Mouse (Mus musculus): ENCODE data around the gene Cdc42bpg. TPM values are rescaled to one million over a fixed set of nuclear protein-coding genes. Genes with fewer than 3 reads are reported as not detected.
"Not testable (repeated sequence)": the region's sequence is repeated elsewhere in the genome, so short reads cannot be mapped to it uniquely, and the experiment has no call there.

Gene Cdc42bpg
- polyA plus RNA-seq, 1 experiment from 2014 or later: 0.38 TPM

DNA sequence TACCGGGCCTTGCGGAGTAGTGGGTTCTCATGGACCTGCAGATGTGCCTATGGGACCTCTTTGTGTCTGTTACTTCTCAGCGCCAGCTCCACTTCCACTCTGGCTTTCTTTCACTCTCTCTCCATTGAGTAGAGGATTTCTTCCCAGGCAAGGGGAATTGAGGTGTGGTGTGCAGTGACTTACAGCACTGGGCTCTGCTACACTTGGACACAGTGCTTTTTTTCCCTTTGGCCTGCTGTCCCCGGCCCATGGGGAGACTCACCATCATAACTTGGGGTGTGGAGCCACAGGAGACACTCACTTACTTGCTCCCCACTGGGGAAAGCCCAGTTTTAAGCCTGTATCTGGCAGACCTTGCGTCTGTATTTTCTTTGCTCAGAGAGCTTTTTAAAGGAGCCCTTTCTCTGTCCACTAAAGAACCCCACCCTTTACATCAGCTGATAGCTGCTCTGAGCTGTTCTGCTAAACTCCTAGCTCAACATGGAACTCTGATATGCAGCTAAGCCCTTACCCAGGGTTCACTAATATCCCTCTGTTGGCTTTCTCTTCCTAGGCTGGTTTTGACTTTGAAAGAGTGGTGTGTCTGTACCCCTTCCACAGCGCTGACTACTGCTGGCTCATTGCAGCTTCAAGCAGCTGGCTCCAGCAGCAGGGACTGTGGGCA, 26.6 kb upstream of the Cdc42bpg start:
- no peak for DNase-seq (ENCODE audit: low spot score)
- Histone ChIP-seq H3K27me3 (ENCODE audit: insufficient read depth, poor library complexity, severe bottlenecking) (no peaks in the 10 kb centered on the region), H3K9me3 (no peaks in the 10 kb centered on the region), H3K4me3 (peak overlapping the region; percentile 89), H3K4me1 (peaks cover 75% of the 10 kb centered on the region), H3K36me3 (peaks cover 51% of the 10 kb centered on the region), H3K27ac (peak overlapping the region; percentile 91)
- WGBS: 77% methylated on average over 6 of the region's 6 CpGs

- 91% methylated on average over 7 of the region's 7 CpGs for WGBS
- H3K4me1 ChIP-seq: peaks cover 81% of the 10 kb centered on the region
- H3K36me3 ChIP-seq: peaks cover 60% of the 10 kb centered on the region
- H3K27me3 ChIP-seq (ENCODE audit: insufficient read depth, poor library complexity, severe bottlenecking): no peaks in the 10 kb centered on the region
- peak overlapping the region; percentile 91; the same call in 1 of the 2 replicates for H3K27ac ChIP-seq
- H3K4me3 ChIP-seq: 0 out of 2 replicates have a peak overlapping the region, but pooled peaks have one; percentile 89
- H3K9me3 ChIP-seq: no peaks in the 10 kb centered on the region
- DNase-seq (ENCODE audit: low spot score): no peak
These were observed 25.7 kb upstream of the Cdc42bpg start for GRCm38 (mm10) chr19:6280554-6280953.

DNA sequence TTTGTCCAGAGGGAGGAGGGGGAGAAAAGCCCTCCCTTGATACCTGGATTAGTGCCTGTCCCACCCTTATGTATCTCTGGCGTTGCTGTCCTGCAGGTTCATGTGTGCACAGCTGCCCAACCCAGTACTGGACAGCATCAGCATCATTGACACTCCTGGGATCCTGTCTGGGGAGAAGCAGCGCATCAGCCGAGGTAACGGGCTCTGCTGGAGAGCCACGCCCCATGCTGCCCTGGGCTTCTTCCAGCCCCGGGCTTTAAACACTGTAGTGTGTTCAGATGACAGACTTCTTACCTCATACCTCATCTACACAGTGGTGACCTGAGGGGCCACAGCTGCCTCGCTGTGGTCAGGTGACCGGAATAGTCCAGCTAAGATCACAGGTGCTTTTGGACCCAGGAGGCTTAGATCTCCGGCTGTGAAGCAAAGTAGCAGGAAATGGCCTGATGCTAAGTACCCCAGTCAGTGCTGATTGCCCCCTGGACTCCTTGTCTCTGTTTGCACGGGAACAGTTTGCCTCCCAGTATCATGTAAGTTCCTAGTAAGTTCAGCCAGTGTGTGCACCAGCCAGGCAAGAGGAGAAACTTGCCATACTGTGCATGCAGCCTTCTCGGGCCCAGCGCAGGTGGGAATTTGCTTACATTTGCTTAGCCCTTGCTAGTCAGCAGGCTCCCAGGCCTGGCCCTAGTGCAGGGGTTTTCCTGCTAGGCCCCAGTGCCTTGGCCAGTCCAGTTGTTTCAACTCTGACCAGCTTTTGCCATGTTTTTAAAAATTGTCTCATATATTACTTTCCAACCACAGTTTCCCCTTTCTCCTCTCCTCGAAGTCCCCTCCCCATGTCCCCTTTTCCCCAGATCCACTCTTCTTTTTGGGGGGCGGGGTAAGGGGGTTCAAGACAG, 24.9 kb upstream of the Cdc42bpg start:
- Histone ChIP-seq H3K4me1 (peaks cover 82% of the 10 kb centered on the region), H3K4me3 (no peak overlapping the region), H3K27me3 (ENCODE audit: insufficient read depth, poor library complexity, severe bottlenecking) (no peaks in the 10 kb centered on the region), H3K36me3 (peaks cover 64% of the 10 kb centered on the region), H3K9me3 (no peaks in the 10 kb centered on the region), H3K27ac (peak overlapping the region; percentile 43; the same call in 1 of the 2 replicates)
- 77% methylated on average over 14 of the region's 14 CpGs for WGBS
- DNase-seq (ENCODE audit: low spot score): no peak

DNA sequence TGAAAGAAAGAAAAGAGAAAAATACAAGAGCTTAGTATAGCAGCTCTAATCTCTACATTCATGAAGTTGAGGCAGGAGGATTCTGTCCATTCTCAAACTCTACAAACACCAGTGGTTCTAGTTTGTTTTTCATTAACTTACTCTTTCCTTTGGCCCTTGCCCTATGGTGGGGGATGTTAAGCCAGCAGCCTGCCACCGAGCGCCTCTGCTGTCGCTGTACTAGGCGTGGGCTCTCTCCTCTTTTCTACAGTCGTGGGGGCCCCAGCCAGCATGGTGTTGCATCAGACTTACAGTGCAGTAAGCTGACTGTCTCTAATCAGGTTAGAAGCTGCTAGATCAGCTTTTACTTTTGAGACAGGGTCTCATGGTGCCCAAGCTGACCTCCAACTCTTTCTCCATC, 23.3 kb upstream of the Cdc42bpg start:
- Histone ChIP-seq H3K27ac (peak overlapping the region; percentile 90), H3K27me3 (ENCODE audit: insufficient read depth, poor library complexity, severe bottlenecking) (no peaks in the 10 kb centered on the region), H3K4me1 (peaks cover 90% of the 10 kb centered on the region), H3K9me3 (no peaks in the 10 kb centered on the region), H3K36me3 (peaks cover 79% of the 10 kb centered on the region), H3K4me3 (0 out of 2 replicates have a peak overlapping the region, but pooled peaks have one; percentile 3)
- WGBS: 66% methylated on average over 5 of the region's 5 CpGs
- DNase-seq (ENCODE audit: low spot score): no peak

DNA sequence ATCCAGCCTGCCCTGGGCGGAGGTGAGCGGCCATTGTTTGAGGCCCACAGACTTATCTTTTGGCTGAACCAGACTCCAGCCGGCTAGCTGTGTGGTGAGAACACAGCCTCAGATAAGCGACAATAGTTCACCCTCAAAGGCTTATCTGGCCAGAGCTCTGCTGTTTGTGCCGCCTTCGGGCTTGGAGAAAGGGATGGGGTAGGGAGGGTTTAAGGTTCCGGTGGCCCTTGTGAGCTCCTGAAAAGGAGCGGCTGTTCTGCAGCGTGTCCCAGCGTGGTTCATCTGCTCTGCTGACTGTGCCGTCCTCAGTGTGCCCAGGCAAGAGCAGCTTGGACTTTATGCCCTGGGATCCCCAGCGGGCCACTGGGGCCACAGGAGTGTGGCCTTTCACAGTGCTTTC, 21.8 kb upstream of the Cdc42bpg start:
- peak overlapping the region; percentile 90 for H3K27ac ChIP-seq
- H3K27me3 ChIP-seq (ENCODE audit: insufficient read depth, poor library complexity, severe bottlenecking): no peaks in the 10 kb centered on the region
- peaks cover 87% of the 10 kb centered on the region for H3K4me1 ChIP-seq
- H3K9me3 ChIP-seq: no peaks in the 10 kb centered on the region
- H3K36me3 ChIP-seq: peaks cover 78% of the 10 kb centered on the region
- H3K4me3 ChIP-seq: peak overlapping the region; percentile 36
- 21% methylated on average over 12 of the region's 12 CpGs for WGBS
- peak; percentile 93 for DNase-seq (ENCODE audit: low spot score)

- Histone ChIP-seq H3K9me3 (no peaks in the 10 kb centered on the region), H3K36me3 (peaks cover 78% of the 10 kb centered on the region), H3K27me3 (ENCODE audit: insufficient read depth, poor library complexity, severe bottlenecking) (no peaks in the 10 kb centered on the region), H3K27ac (peak overlapping the region; percentile 90), H3K4me3 (peak overlapping the region; percentile 36), H3K4me1 (peaks cover 85% of the 10 kb centered on the region)
- DNase-seq (ENCODE audit: low spot score): no peak
- WGBS: 49% methylated on average over 8 of the region's 8 CpGs
These were observed 21.0 kb upstream of the Cdc42bpg start for GRCm38 (mm10) chr19:6285226-6285625.

DNA sequence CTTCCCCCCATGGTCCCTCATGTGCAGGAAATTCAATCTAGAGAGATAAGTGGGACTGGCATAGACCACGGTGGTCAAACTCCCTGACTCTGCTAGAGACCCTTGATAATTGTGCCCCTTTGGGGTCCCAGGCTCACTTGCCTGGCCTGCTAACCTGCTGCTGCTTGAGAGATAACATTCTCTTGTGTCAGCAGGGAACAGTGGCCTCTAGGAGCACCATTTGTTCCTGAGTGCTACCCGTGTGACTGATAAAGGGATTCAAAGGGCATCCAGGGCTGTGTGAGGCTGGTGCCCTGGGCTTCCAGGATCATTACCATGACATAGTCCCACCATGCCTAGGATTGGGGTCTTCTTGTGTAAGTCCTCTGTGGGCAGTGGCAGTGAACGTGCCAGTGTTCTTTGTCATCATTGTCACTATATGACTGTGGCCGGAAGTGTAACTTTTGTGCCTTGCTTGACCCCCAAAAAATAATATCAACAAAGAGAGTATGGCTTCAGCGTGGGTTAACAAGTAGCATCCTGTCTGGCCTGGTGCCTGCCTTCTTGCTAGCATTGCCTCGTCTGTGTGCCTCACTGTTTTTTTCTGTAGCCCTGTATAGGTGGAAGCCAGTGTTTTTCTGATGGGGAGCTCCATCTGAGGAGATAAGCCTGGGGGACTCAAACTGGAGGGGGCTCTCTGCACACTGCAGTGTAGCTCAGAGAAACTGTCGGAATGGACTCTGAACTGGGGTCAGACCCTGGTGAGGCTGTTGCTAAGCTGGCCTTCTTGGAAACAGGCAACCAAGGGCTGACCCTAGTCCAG, 20.4 kb upstream of the Cdc42bpg start:
- Histone ChIP-seq H3K27ac (peak overlapping the region; percentile 90), H3K27me3 (ENCODE audit: insufficient read depth, poor library complexity, severe bottlenecking) (no peaks in the 10 kb centered on the region), H3K4me1 (peaks cover 81% of the 10 kb centered on the region), H3K4me3 (peak overlapping the region; percentile 36), H3K36me3 (peaks cover 75% of the 10 kb centered on the region), H3K9me3 (no peaks in the 10 kb centered on the region)
- no peak for DNase-seq (ENCODE audit: low spot score)
- 31% methylated on average over 7 of the region's 7 CpGs for WGBS

GRCm38 (mm10) chr19:6286434-6287401, 19.5 kb upstream of the Cdc42bpg start:
- Histone ChIP-seq H3K27ac (peak overlapping the region; percentile 90), H3K27me3 (ENCODE audit: insufficient read depth, poor library complexity, severe bottlenecking) (no peaks in the 10 kb centered on the region), H3K36me3 (peaks cover 75% of the 10 kb centered on the region), H3K4me1 (peaks cover 81% of the 10 kb centered on the region), H3K9me3 (no peaks in the 10 kb centered on the region), H3K4me3 (peak overlapping the region; percentile 36)
- no peak for DNase-seq (ENCODE audit: low spot score)
- WGBS: 65% methylated on average over 19 of the region's 19 CpGs

- Histone ChIP-seq H3K27me3 (ENCODE audit: insufficient read depth, poor library complexity, severe bottlenecking) (no peaks in the 10 kb centered on the region), H3K27ac (peak overlapping the region; percentile 90), H3K36me3 (peaks cover 73% of the 10 kb centered on the region), H3K4me1 (peaks cover 84% of the 10 kb centered on the region), H3K4me3 (no peak overlapping the region; the same call in 1 of the 2 replicates), H3K9me3 (no peaks in the 10 kb centered on the region)
- WGBS: 68% methylated on average over 13 of the region's 13 CpGs
- no peak for DNase-seq (ENCODE audit: low spot score)
These were observed 17.9 kb upstream of the Cdc42bpg start for GRCm38 (mm10) chr19:6288236-6288894.

- H3K9me3 ChIP-seq: no peaks in the 10 kb centered on the region
- peak overlapping the region; percentile 24; the same call in 1 of the 2 replicates for H3K27ac ChIP-seq
- H3K4me3 ChIP-seq: no peak overlapping the region
- no peaks in the 10 kb centered on the region for H3K27me3 ChIP-seq (ENCODE audit: insufficient read depth, poor library complexity, severe bottlenecking)
- WGBS: 86% methylated on average over 14 of the region's 14 CpGs
- H3K4me1 ChIP-seq: peaks cover 70% of the 10 kb centered on the region
- no peak for DNase-seq (ENCODE audit: low spot score)
- H3K36me3 ChIP-seq: peaks cover 75% of the 10 kb centered on the region
These were observed 16.5 kb upstream of the Cdc42bpg start for GRCm38 (mm10) chr19:6289696-6290238.

- DNase-seq (ENCODE audit: low spot score); H3K27me3 ChIP-seq (ENCODE audit: insufficient read depth, poor library complexity, severe bottlenecking); H3K9me3 ChIP-seq: not testable (repeated sequence)
- Histone ChIP-seq H3K36me3 (peaks cover 77% of the 10 kb centered on the region), H3K27ac (peak overlapping the region; percentile 83), H3K4me3 (peak overlapping the region; percentile 29), H3K4me1 (peaks cover 60% of the 10 kb centered on the region)
- 87% methylated on average over 5 of the region's 6 CpGs for WGBS
These were observed 15.5 kb upstream of the Cdc42bpg start for GRCm38 (mm10) chr19:6290720-6291116.

Measured in heart, embryonic 10.5 days (tissue).